Mouse (Mus musculus) megakaryocyte progenitor cell, adult 5-6 weeks (primary cell): Measurements from ENCODE around the gene Irf2bp2. TPM values are rescaled to one million over a fixed set of nuclear protein-coding genes. Genes with fewer than 3 reads are reported as not detected.
"Not testable (repeated sequence)": the region's sequence is repeated elsewhere in the genome, so short reads cannot be mapped to it uniquely, and the experiment has no call there.

ENCODE experiments used
- ATAC-seq: replicated peaks from 2 replicates; pipeline ENCODE4 v1.8.0; 2016; ENCODE audit warnings: mild to moderate bottlenecking, moderate TSS enrichment, inconsistent platforms; ENCODE audit not compliant: poor library complexity
- total RNA-seq, 2 experiments: library from RNA; stranded (forward) in 1 of 2; stranded (reverse) in 1 of 2; fragments of 157-497, 149-512 nt in 1 of 2; fragments of 200-1000 nt in 1 of 2; gene quantifications; 2 replicates each; pipeline versions ENCODE4 v1.2.3 to v1.2.4; 2015 to 2017

Gene Irf2bp2
- total RNA-seq, 2 experiments from 2014 or later: 95.7 to 109 TPM

DNA sequence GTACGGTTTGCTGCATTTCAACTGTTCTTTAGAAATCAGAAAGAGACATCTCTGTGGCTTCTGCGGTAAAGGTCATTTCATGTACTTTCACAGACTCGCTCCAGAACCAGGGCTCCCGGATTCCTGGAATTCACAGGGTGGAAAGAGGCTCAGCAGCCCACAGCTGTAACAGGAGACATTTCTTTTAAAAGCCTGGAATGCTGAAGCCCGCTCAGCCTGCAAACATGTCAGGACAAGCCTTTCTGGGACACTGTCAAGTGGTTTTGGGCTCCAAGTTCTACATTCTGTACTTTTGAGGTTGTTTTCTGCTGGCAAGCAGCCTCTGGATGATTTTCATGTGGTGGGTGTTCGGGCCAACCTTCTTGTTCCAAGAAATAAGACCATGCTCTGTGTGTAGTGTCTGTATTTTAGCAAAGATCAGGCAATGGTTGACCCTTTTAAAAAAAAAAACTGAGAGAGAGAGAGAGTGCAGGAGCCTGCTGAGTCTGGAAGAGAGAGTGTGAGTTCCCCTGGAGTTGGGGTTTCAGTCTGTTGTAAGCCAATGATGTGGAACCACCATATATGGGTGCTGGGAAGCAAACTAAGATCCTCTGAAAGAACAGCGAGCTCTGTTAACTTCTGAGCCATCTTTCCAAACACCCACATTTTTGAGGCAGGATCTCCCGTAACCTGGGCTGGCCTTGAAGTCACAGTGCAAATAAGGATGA is 9.6 kb upstream of the Irf2bp2 start:
- ATAC-seq: 0 out of 2 replicates have a peak, but pooled peaks have one; percentile 18

- peak; percentile 20 for ATAC-seq
These were observed 8.9 kb upstream of the Irf2bp2 start for GRCm38 (mm10) chr8:126602641-126603040.

GRCm38 (mm10) chr8:126601325-126601724 is 7.5 kb upstream of the Irf2bp2 start:
- ATAC-seq: no peak

- no peak for ATAC-seq
These were observed 7.0 kb upstream of the Irf2bp2 start for GRCm38 (mm10) chr8:126600816-126601243.

DNA sequence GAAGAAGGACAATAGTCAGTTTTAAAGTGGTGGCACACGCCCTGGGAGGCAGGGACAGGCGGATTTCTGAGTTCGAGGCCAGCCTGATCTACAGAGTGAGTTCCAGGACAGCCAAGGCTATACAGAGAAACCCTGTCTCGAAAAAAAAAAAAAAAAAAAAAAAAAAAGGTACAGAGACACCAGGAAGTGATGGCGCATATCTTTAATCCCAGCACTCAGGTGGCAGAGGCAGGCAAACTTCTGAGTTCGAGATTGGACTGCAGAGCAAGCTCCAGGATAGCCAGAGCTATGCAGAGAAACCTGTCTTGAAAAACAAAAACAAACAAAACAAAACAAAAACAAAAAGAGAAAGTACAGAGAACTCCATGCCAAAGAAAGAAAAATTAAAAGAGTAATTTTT is 6.6 kb upstream of the Irf2bp2 start:
- not testable (repeated sequence) for ATAC-seq

GRCm38 (mm10) chr8:126599297-126599696 is 5.5 kb upstream of the Irf2bp2 start:
- no peak for ATAC-seq

GRCm38 (mm10) chr8:126598218-126598617 is 4.4 kb upstream of the Irf2bp2 start:
- peak; percentile 41 for ATAC-seq

GRCm38 (mm10) chr8:126596721-126597120 is 2.9 kb upstream of the Irf2bp2 start:
- no peak for ATAC-seq

GRCm38 (mm10) chr8:126596097-126596634 is 2.4 kb upstream of the Irf2bp2 start:
- ATAC-seq: peak; percentile 24

DNA sequence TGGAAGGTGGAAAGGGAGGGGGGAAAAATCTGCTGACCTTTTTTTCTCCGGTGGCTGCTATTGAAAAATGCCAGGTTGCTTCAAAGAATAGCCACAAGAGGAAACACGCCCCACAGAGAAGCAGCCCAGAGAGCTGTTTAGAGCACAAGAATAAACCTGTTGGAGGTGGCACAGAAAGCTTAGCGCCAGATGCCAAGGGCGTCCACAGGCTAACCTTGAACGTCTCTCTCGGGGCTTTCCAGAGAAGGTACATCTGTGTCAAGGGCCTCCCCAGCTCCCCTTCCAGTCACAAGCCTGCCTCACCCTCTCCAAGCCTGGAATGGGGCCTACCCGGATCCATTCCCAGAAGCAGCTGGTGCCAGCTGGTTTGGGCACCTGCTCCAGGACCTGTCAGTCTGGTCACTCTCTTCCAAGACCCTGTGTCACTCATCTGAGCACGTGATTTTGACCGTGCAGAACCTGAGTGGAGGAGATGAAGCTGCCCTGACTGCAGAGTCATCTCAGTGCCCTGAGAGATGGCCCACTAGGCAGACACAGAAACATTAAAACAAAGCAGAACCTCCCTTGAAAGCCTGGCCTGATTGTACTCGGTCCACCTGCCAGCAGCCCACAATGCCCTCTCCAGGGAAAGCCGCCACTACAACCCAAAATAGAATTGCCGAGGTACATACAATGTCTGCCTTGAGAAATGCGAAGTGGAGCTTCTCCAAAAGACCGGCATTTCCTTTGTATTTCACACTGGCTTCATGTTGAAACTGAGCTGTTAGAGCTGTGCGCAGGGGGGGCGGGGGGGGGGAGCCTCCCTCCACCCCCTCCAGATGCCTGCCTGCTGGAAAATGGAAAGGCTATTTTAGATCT is 1.6 kb upstream of the Irf2bp2 start:
- ATAC-seq: no peak

DNA sequence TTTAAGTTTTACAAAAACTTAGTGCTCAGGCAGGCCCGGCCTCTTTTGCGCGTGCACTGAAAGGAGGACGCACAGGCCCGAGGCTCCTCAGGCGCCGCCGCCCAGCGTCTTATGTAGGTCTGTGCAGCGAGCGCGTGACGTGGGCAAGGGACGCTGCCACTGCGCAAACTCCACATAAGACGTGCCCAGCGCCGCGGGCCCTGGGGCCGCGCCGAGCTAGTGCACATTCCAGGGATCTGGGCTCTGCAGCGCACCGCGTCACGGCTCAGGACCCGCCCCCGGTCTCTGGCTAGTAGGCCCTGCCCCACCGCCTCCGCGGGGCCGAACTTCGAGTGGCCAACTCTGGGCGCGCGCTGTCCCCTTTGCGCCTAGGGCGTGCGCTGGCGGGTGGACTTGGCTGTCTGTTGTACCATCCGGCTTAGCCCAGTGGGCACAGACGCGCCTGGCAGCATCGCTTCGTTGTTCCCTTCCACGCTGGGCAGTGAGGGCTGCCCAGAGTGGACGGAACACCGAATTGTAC is 755 bp upstream of the Irf2bp2 start:
- ATAC-seq: peak; percentile 32

DNA sequence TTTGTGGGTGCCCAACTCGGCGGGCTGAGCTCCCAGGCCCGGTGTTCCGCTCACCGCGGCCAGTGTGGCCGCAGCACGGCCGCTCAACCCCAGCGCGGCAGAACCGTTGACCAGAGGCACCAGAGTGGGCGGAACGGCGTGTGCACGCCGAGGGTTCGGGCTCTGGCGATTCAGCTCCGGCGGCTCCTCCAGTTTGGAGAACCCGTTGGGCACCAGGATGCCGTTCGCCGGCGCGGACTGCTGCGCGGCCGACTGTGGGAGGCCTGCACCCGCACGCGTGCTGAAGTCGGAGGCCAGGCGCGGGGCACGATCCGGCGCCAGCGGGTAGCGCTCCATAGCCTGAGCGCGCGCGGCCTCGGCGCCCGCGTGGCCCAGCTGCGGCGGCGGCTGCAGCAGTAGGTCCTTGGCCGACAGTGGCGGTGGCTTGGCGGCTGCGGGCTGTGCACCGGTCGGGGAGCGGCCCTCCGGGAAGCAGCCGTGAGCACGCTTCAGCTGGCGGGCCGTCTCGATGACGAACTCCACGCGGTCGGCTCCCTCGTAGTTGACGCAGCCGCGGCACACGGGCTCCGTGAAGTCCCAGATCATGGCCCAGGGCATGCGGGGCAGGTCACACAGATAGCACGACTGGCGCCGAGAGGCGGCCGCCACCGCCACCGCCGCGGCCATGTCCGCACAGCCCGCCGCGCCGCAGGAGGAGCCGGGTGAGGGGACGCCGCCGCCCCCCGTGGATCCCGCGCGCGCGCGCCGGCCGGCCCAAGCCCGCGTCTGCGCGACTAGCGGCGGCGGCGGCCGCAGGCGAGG is 815 bp downstream of the Irf2bp2 start:
- no peak for ATAC-seq

GRCm38 (mm10) chr8:126592381-126592770 is 1.4 kb downstream of the Irf2bp2 start:
- ATAC-seq: no peak

- ATAC-seq: no peak
These were observed 1.9 kb downstream of the Irf2bp2 start for GRCm38 (mm10) chr8:126591821-126592268.

- 0 out of 2 replicates have a peak, but pooled peaks have one; percentile 0 for ATAC-seq
These were observed 2.5 kb downstream of the Irf2bp2 start for GRCm38 (mm10) chr8:126591141-126591820.

DNA sequence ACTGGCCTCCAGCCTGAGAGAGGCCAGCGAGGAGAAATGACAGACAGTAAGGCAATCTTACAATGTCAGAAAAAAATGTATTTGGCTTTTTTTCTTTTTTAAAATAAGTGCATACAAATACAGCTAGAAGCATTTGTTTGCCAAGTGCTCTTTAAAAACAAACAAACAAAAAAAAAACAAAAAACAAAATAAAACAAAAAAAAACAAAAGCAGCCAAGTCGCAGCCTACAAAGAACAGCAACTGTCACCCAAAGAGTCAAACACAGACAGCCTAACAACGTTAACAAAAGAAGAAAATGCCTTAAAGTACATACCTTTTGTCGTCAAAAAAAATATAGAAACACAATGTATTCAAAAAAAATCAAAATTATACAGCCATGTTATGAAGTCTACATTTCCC is 3.2 kb downstream of the Irf2bp2 start:
- ATAC-seq: no peak

- peak; percentile 3; the same call in 1 of the 2 replicates for ATAC-seq
These were observed 3.7 kb downstream of the Irf2bp2 start for GRCm38 (mm10) chr8:126590024-126590529.

DNA sequence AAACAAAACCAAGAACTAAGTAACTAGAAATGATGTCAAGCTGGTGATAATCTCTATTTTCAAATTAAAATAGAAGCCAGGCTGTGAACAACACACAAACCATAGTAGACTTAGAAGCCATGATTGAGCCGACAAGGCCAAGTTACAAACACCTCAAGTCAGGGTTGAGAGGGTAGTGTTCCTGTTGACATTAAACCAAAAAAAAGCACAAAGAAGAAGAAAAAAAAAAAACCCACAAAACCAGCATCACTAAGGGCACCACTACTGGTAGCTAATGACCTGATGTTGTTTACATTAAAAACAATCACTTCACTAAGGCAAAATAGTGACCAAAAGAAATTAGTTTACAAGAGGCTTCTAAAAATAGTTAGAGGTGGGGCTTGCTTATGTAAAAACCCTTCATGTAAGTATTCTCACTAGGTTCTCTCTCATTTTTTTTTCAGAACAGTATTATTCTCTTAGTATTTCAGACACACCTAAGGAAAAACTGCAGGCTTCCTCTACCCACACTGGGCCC is 4.2 kb downstream of the Irf2bp2 start:
- ATAC-seq: no peak
